Mouse (Mus musculus) testis, adult 10 weeks (tissue): ENCODE measurements around the gene Olfr720. TPM values are rescaled to one million over a fixed set of nuclear protein-coding genes. Genes with fewer than 3 reads are reported as not detected.

Experiments
- polyA plus RNA-seq: library from polyadenylated mRNA; stranded (reverse); fragments of 350-450 nt; fragmentation: Illumina TruSeq; extraction: RNeasy Lipid Tissue Mini Kit (QIAGEN cat#74804); gene quantifications from one replicate; pipeline ENCODE4 v1.2.3, GENCODE M21; 2014; ENCODE audit warnings: low read depth, low replicate concordance

The Olfr720 gene
- not detected for polyA plus RNA-seq

DNA sequence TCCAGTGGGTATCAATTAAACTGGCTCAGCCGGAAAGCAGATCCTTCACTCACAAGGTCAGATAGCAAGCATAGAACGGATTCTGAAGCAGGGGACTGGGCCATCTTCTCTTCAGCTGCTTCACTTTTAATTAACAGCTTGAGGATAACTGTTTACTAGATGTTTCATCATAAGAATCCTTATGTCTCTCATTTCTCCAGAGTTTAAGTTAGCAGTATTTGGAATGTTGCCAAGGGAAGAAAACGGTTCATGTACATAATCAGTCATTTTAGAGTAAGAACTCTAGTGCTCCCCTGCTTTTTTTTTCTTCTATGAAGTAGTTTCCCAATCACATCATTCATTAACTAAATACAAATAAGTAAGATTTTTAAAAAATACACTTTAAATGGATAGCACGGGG, at the start of gene Olfr720:
Gene Olfr720, minus strand, starts transcription at position 101 of the 400 bp plus-strand sequence.

Other genes with a start within 250 kb of the Olfr720 start
- gene Atxn7, start 225.4 kb downstream of the Olfr720 start, polyA plus RNA-seq, result 13.0 TPM
- gene Thoc7, start 225.0 kb downstream of the Olfr720 start, polyA plus RNA-seq, result 463 TPM
- gene Psmd6, start 65.9 kb downstream of the Olfr720 start, polyA plus RNA-seq, result 149 TPM
- gene Olfr31, start 136.0 kb upstream of the Olfr720 start, polyA plus RNA-seq, result not detected
- not detected for gene Il3ra, start 159.4 kb upstream of the Olfr720 start, polyA plus RNA-seq
- gene Olfr721-ps1, start 214.5 kb upstream of the Olfr720 start, polyA plus RNA-seq, result not detected